Mouse (Mus musculus): ENCODE results near the gene Crcp.

Crcp gene

GRCm38 (mm10) chr5:130023767-130024539 lies 5.1 kb upstream of the Crcp start:
- DNase-seq (ENCODE audit: low read depth): peak; percentile 88

GRCm38 (mm10) chr5:130027134-130027533 lies 2.0 kb upstream of the Crcp start:
- no peak for DNase-seq (ENCODE audit: low read depth)

GRCm38 (mm10) chr5:130027696-130028095 lies 1.4 kb upstream of the Crcp start:
- DNase-seq (ENCODE audit: low read depth): no peak

- no peak for DNase-seq (ENCODE audit: low read depth)
Measured at GRCm38 (mm10) chr5:130031410-130032390, 2.6 kb downstream of the Crcp start.

GRCm38 (mm10) chr5:130033869-130034268 lies 4.8 kb downstream of the Crcp start:
- no peak for DNase-seq (ENCODE audit: low read depth)

- peak; percentile 40 for DNase-seq (ENCODE audit: low read depth)
Measured at GRCm38 (mm10) chr5:130036300-130036699, 7.2 kb downstream of the Crcp start.

- peak; percentile 70 for DNase-seq (ENCODE audit: low read depth)
Measured at GRCm38 (mm10) chr5:130037752-130038455, 8.8 kb downstream of the Crcp start.

GRCm38 (mm10) chr5:130040797-130041196 lies 11.7 kb downstream of the Crcp start:
- DNase-seq (ENCODE audit: low read depth): no peak

GRCm38 (mm10) chr5:130041262-130041661 lies 12.2 kb downstream of the Crcp start:
- DNase-seq (ENCODE audit: low read depth): no peak

- DNase-seq (ENCODE audit: low read depth): no peak
Measured at GRCm38 (mm10) chr5:130043741-130044140, 14.7 kb downstream of the Crcp start.

- no peak for DNase-seq (ENCODE audit: low read depth)
Measured at GRCm38 (mm10) chr5:130044201-130044695, 15.2 kb downstream of the Crcp start.

- DNase-seq (ENCODE audit: low read depth): no peak
Measured at GRCm38 (mm10) chr5:130046100-130046499, 17.0 kb downstream of the Crcp start.

- no peak for DNase-seq (ENCODE audit: low read depth)
Measured at GRCm38 (mm10) chr5:130046589-130046988, 17.5 kb downstream of the Crcp start.

- DNase-seq (ENCODE audit: low read depth): peak; percentile 34
Measured at GRCm38 (mm10) chr5:130047013-130047412, 17.9 kb downstream of the Crcp start.

- no peak for DNase-seq (ENCODE audit: low read depth)
Measured at GRCm38 (mm10) chr5:130048786-130049520, 19.9 kb downstream of the Crcp start.

GRCm38 (mm10) chr5:130050416-130050815 lies 21.3 kb downstream of the Crcp start:
- no peak for DNase-seq (ENCODE audit: low read depth)

GRCm38 (mm10) chr5:130051073-130051860 lies 22.2 kb downstream of the Crcp start:
- no peak for DNase-seq (ENCODE audit: low read depth)

GRCm38 (mm10) chr5:130052510-130052909 lies 23.4 kb downstream of the Crcp start:
- DNase-seq (ENCODE audit: low read depth): no peak

GRCm38 (mm10) chr5:130052955-130053354 lies 23.9 kb downstream of the Crcp start:
- DNase-seq (ENCODE audit: low read depth): no peak

GRCm38 (mm10) chr5:130055688-130056087 lies 26.6 kb downstream of the Crcp start:
- DNase-seq (ENCODE audit: low read depth): no peak

Measured in naive thymus-derived CD4-positive, alpha-beta T cell, adult 2 months (primary cell).